In the genomic region with DNA sequence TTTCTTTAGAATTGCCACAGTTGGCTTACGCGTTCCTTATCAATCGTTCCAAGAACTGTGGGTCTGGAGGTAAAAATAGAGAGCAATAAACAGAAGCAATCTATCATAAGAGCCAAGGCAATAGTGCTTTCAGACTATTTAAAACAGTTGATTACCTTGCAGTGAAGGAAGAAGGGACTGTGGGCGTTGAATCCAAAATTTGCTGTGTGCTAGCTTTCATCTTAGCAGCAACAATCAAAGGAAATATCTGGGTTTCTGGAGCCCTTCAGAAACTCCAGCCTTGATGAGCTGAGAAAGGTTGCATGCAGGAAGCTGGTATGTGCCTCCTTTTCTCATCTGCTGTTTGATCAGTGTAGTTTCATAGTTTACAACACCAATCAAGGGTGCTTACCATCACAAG, we compare ENCODE assay signal across 21 mouse cellular contexts.
"Had no signal": no experiment of that assay in that cellular context is flagged by ENCODE, and none has a peak within 500 bp of the region (broad histone marks: within the 10 kb centered on the region; RNA-seq: fewer than 3 reads in every experiment).

No protein-coding gene starts in this region.

- H3K9ac ChIP-seq: liver, embryonic 13.5 days; liver, embryonic 15.5 days; liver, postnatal 0 days; lung, embryonic 15.5 days; midbrain, embryonic 12.5 days; neural tube, embryonic 13.5 days; neural tube, embryonic 15.5 days had no signal

- H3K4me1 ChIP-seq: liver, embryonic 13.5 days; liver, embryonic 15.5 days; lung, embryonic 15.5 days; midbrain, embryonic 10.5 days; midbrain, embryonic 12.5 days; neural tube, embryonic 13.5 days; neural tube, embryonic 15.5 days had no signal

- H3K27ac ChIP-seq: liver, embryonic 13.5 days; liver, embryonic 15.5 days; lung, embryonic 15.5 days; midbrain, embryonic 10.5 days; midbrain, embryonic 12.5 days; neural tube, embryonic 13.5 days; neural tube, embryonic 15.5 days had no signal

- H3K27me3 ChIP-seq: liver, embryonic 13.5 days; liver, embryonic 15.5 days; lung, embryonic 15.5 days; midbrain, embryonic 12.5 days; neural tube, embryonic 13.5 days; neural tube, embryonic 15.5 days had no signal

- H3K36me3 ChIP-seq: liver, embryonic 13.5 days; liver, embryonic 15.5 days; lung, embryonic 15.5 days; midbrain, embryonic 10.5 days; midbrain, embryonic 12.5 days; neural tube, embryonic 13.5 days; neural tube, embryonic 15.5 days had no signal

- DNase-seq: liver, embryonic 13.5 days; liver, postnatal 0 days; lung, adult 2 months; lung, postnatal 14 days; lung, postnatal 4 days; midbrain, embryonic 14.5 days; retina, postnatal 1 day; right cerebral cortex, postnatal 25 days; spleen, adult 18-20 months; thymus, adult 2 months; thymus, postnatal 25 days; thymus, postnatal 4 days had no signal

- H3K9me3 ChIP-seq: liver, embryonic 13.5 days; liver, embryonic 15.5 days; lung, embryonic 15.5 days; midbrain, embryonic 10.5 days; midbrain, embryonic 12.5 days; neural tube, embryonic 13.5 days; neural tube, embryonic 15.5 days had no signal

- ATAC-seq: liver, postnatal 0 days; lung, postnatal 0 days; midbrain, embryonic 16.5 days had no signal

- H3K4me3 ChIP-seq: liver, embryonic 13.5 days; liver, embryonic 15.5 days; lung, embryonic 15.5 days; midbrain, embryonic 10.5 days; midbrain, embryonic 12.5 days; myocyte; neural tube, embryonic 13.5 days; neural tube, embryonic 15.5 days had no signal

- H3K4me2 ChIP-seq: liver, embryonic 13.5 days; liver, embryonic 15.5 days; lung, embryonic 15.5 days; midbrain, embryonic 12.5 days; neural tube, embryonic 13.5 days; neural tube, embryonic 15.5 days had no signal
